Mouse (Mus musculus) limb, embryonic 12.5 days (tissue): ENCODE measurements around the gene Hmcn1. TPM values are rescaled to one million over a fixed set of nuclear protein-coding genes. Genes with fewer than 3 reads are reported as not detected.
A peak's percentile ranks its signal among the peaks of the same experiment; 100 is the strongest.

Source experiments
- ATAC-seq: fragments of 200-750 bp; cut with Nextera tagmentation; 2 replicates; pipeline ENCODE4 v1.8.0; 2017; ENCODE audit warnings: low read depth, moderate TSS enrichment; ENCODE audit not compliant: insufficient number of reproducible peaks, insufficient read depth, low FRiP score, low TSS enrichment
- H3K27ac ChIP-seq: fragments of 300-500 bp; sonication (generic); 2 replicates; pipeline ENCODE4 v1.5.1; 2016; ENCODE audit warnings: mild to moderate bottlenecking, moderate library complexity
- H3K27me3 ChIP-seq: fragments of 300-500 bp; sonication (generic); 2 replicates; pipeline ENCODE4 v1.6.1; 2016; ENCODE audit warnings: mild to moderate bottlenecking, moderate library complexity
- H3K36me3 ChIP-seq: fragments of 300-500 bp; sonication (generic); 2 replicates; pipeline ENCODE4 v1.6.1; 2016; ENCODE audit warnings: mild to moderate bottlenecking, moderate library complexity
- H3K4me1 ChIP-seq: fragments of 300-500 bp; sonication (generic); replicated peaks from 2 replicates; pipeline ENCODE4 v1.6.1; 2016
- H3K4me2 ChIP-seq: fragments of 300-500 bp; sonication (generic); 2 replicates; pipeline ENCODE4 v1.6.1; 2016; ENCODE audit warnings: mild to moderate bottlenecking, moderate library complexity
- H3K4me3 ChIP-seq: fragments of 300-500 bp; sonication (generic); replicated peaks from 2 replicates; pipeline ENCODE4 v1.5.1; 2016; ENCODE audit warnings: mild to moderate bottlenecking
- H3K9ac ChIP-seq: fragments of 300-500 bp; sonication (generic); replicated peaks from 2 replicates; pipeline ENCODE4 v1.6.1; 2016; ENCODE audit warnings: mild to moderate bottlenecking, moderate library complexity
- H3K9me3 ChIP-seq: fragments of 300-500 bp; sonication (generic); 2 replicates; pipeline ENCODE4 v1.6.1; 2016; ENCODE audit warnings: mild to moderate bottlenecking, moderate library complexity
- WGBS: fragments of 180-500 bp; shearing (Covaris S2); methylation state at CpG from one replicate; pipeline ENCODE4 v1.1.7; 2016; 5-methylcytosine and 5-hydroxymethylcytosine counted together
- polyA plus RNA-seq: library from polyadenylated mRNA; unstranded; fragments of >200 nt; fragmentation: Nextera tagmentation; extraction: Ambion mirVana; gene quantifications from 2 replicates; pipeline ENCODE4 v1.2.1, GENCODE M21; 2016

The Hmcn1 gene
- polyA plus RNA-seq, 1 experiment from 2014 or later: 25.6 TPM

- Histone ChIP-seq H3K9me3 (peaks cover 5% of the 10 kb centered on the region; the same call in 1 of the 2 replicates), H3K4me1 (peaks cover 15% of the 10 kb centered on the region), H3K36me3 (0 out of 2 replicates have a peak, but pooled peaks cover 3% of the 10 kb centered on the region), H3K4me2 (peak overlapping the region; percentile 68), H3K27me3 (no peaks in the 10 kb centered on the region), H3K4me3 (peak overlapping the region; percentile 74), H3K27ac (peak overlapping the region; percentile 95), H3K9ac (peak overlapping the region; percentile 91)
- 1% methylated on average over 10 of the region's 10 CpGs for WGBS
- peak; percentile 19; the same call in 1 of the 2 replicates for ATAC-seq
Measured at GRCm38 (mm10) chr1:150991745-150992554, 1.3 kb downstream of the Hmcn1 start.

- H3K9me3 ChIP-seq: no peaks in the 10 kb centered on the region
- peaks cover 10% of the 10 kb centered on the region for H3K4me1 ChIP-seq
- WGBS: 79% methylated on average over 4 of the region's 4 CpGs
Measured at GRCm38 (mm10) chr1:150984888-150985287, 8.3 kb downstream of the Hmcn1 start.

GRCm38 (mm10) chr1:150984092-150984503 lies 9.1 kb downstream of the Hmcn1 start:
- no peak overlapping the region for H3K27ac ChIP-seq
- 89% methylated on average over 6 of the region's 6 CpGs for WGBS
- no peak overlapping the region for H3K4me3 ChIP-seq
- no peak overlapping the region for H3K4me2 ChIP-seq
- 0 out of 2 replicates have a peak, but pooled peaks cover 8% of the 10 kb centered on the region for H3K4me1 ChIP-seq
- H3K9me3 ChIP-seq: no peaks in the 10 kb centered on the region
- H3K9ac ChIP-seq: no peak overlapping the region
- 0 out of 2 replicates have a peak, but pooled peaks cover 6% of the 10 kb centered on the region for H3K36me3 ChIP-seq
- no peak for ATAC-seq
- H3K27me3 ChIP-seq: no peaks in the 10 kb centered on the region

More at GRCm38 (mm10) chr1:150984888-150985287, 8.3 kb downstream of the Hmcn1 start:
- no peaks in the 10 kb centered on the region for H3K27me3 ChIP-seq
- 0 out of 2 replicates have a peak, but pooled peaks cover 6% of the 10 kb centered on the region for H3K36me3 ChIP-seq
- H3K27ac ChIP-seq: no peak overlapping the region
- no peak overlapping the region for H3K4me3 ChIP-seq
- ATAC-seq: no peak
- no peak overlapping the region for H3K4me2 ChIP-seq
- H3K9ac ChIP-seq: no peak overlapping the region

- Histone ChIP-seq H3K9me3 (no peaks in the 10 kb centered on the region), H3K4me3 (no peak overlapping the region), H3K36me3 (0 out of 2 replicates have a peak, but pooled peaks cover 3% of the 10 kb centered on the region), H3K27me3 (no peaks in the 10 kb centered on the region), H3K4me1 (peaks cover 28% of the 10 kb centered on the region), H3K9ac (no peak overlapping the region), H3K4me2 (no peak overlapping the region), H3K27ac (no peak overlapping the region)
- 86% methylated on average over 3 of the region's 3 CpGs for WGBS
- ATAC-seq: no peak
Measured at GRCm38 (mm10) chr1:150978651-150979050, 14.6 kb downstream of the Hmcn1 start.

GRCm38 (mm10) chr1:150976263-150976662 lies 17.0 kb downstream of the Hmcn1 start:
- ATAC-seq: no peak
- Histone ChIP-seq H3K4me3 (no peak overlapping the region), H3K9me3 (no peaks in the 10 kb centered on the region), H3K4me2 (no peak overlapping the region), H3K36me3 (0 out of 2 replicates have a peak, but pooled peaks cover 1% of the 10 kb centered on the region), H3K4me1 (peaks cover 27% of the 10 kb centered on the region), H3K9ac (no peak overlapping the region), H3K27ac (no peak overlapping the region), H3K27me3 (no peaks in the 10 kb centered on the region)
- WGBS: 14% methylated on average over 2 of the region's 2 CpGs

GRCm38 (mm10) chr1:150959486-150960074 lies 33.7 kb downstream of the Hmcn1 start:
- 73% methylated on average over 5 of the region's 5 CpGs for WGBS

GRCm38 (mm10) chr1:150951004-150951403 lies 42.2 kb downstream of the Hmcn1 start:
- Histone ChIP-seq H3K9ac (no peak overlapping the region), H3K36me3 (no peaks in the 10 kb centered on the region), H3K27ac (peak overlapping the region; percentile 69; the same call in 1 of the 2 replicates), H3K9me3 (no peaks in the 10 kb centered on the region), H3K4me3 (no peak overlapping the region), H3K4me2 (no peak overlapping the region), H3K27me3 (no peaks in the 10 kb centered on the region), H3K4me1 (peaks cover 48% of the 10 kb centered on the region)
- ATAC-seq: 0 out of 2 replicates have a peak, but pooled peaks have one; percentile 15
- 63% methylated on average over 5 of the region's 5 CpGs for WGBS

More at GRCm38 (mm10) chr1:150959486-150960074, 33.7 kb downstream of the Hmcn1 start:
- no peaks in the 10 kb centered on the region for H3K9me3 ChIP-seq
- H3K27ac ChIP-seq: no peak overlapping the region
- H3K27me3 ChIP-seq: no peaks in the 10 kb centered on the region
- peaks cover 13% of the 10 kb centered on the region for H3K4me1 ChIP-seq
- H3K9ac ChIP-seq: no peak overlapping the region
- no peak for ATAC-seq
- no peak overlapping the region for H3K4me2 ChIP-seq
- no peak overlapping the region for H3K4me3 ChIP-seq
- H3K36me3 ChIP-seq: no peaks in the 10 kb centered on the region

- H3K9me3 ChIP-seq: no peaks in the 10 kb centered on the region
- H3K36me3 ChIP-seq: no peaks in the 10 kb centered on the region
- H3K4me2 ChIP-seq: 0 out of 2 replicates have a peak overlapping the region, but pooled peaks have one; percentile 2
- WGBS: 2% methylated on average over 3 of the region's 3 CpGs
- peak; percentile 88 for ATAC-seq
- no peak overlapping the region for H3K9ac ChIP-seq
- no peaks in the 10 kb centered on the region for H3K27me3 ChIP-seq
- no peak overlapping the region for H3K4me3 ChIP-seq
- peak overlapping the region; percentile 51; the same call in 1 of the 2 replicates for H3K27ac ChIP-seq
- H3K4me1 ChIP-seq: peaks cover 51% of the 10 kb centered on the region
Measured at GRCm38 (mm10) chr1:150950046-150950445, 43.2 kb downstream of the Hmcn1 start.

- H3K4me3 ChIP-seq: no peak overlapping the region
- no peaks in the 10 kb centered on the region for H3K36me3 ChIP-seq
- H3K4me1 ChIP-seq: peaks cover 62% of the 10 kb centered on the region
- ATAC-seq: no peak
- H3K9ac ChIP-seq: no peak overlapping the region
- 87% methylated on average over 2 of the region's 2 CpGs for WGBS
- H3K27me3 ChIP-seq: no peaks in the 10 kb centered on the region
- H3K27ac ChIP-seq: no peak overlapping the region
- no peak overlapping the region for H3K4me2 ChIP-seq
- no peaks in the 10 kb centered on the region for H3K9me3 ChIP-seq
Measured at GRCm38 (mm10) chr1:150948911-150949310, 44.3 kb downstream of the Hmcn1 start.

GRCm38 (mm10) chr1:150943601-150944000 lies 49.6 kb downstream of the Hmcn1 start:
- H3K27ac ChIP-seq: no peak overlapping the region
- ATAC-seq: no peak

GRCm38 (mm10) chr1:150942143-150942542 lies 51.1 kb downstream of the Hmcn1 start:
- no peaks in the 10 kb centered on the region for H3K27me3 ChIP-seq
- ATAC-seq: no peak
- no peaks in the 10 kb centered on the region for H3K9me3 ChIP-seq
- 92% methylated on average over 2 of the region's 2 CpGs for WGBS
- no peaks in the 10 kb centered on the region for H3K36me3 ChIP-seq
- no peak overlapping the region for H3K9ac ChIP-seq
- H3K27ac ChIP-seq: no peak overlapping the region
- no peak overlapping the region for H3K4me3 ChIP-seq
- no peak overlapping the region for H3K4me2 ChIP-seq
- H3K4me1 ChIP-seq: peaks cover 29% of the 10 kb centered on the region

More at GRCm38 (mm10) chr1:150943601-150944000, 49.6 kb downstream of the Hmcn1 start:
- no peak overlapping the region for H3K9ac ChIP-seq
- H3K9me3 ChIP-seq: no peaks in the 10 kb centered on the region
- H3K4me3 ChIP-seq: no peak overlapping the region
- WGBS: 10% methylated on average over 2 of the region's 2 CpGs
- H3K4me1 ChIP-seq: peaks cover 32% of the 10 kb centered on the region
- no peak overlapping the region for H3K4me2 ChIP-seq
- H3K27me3 ChIP-seq: no peaks in the 10 kb centered on the region
- H3K36me3 ChIP-seq: no peaks in the 10 kb centered on the region
